Mouse (Mus musculus): ENCODE measurements around the gene Tac2.

Gene Tac2

GRCm38 (mm10) chr10:127725136-127725535 is 858 bp downstream of the Tac2 start:
- no peak for DNase-seq (ENCODE audit: inconsistent ontology term)

GRCm38 (mm10) chr10:127728437-127728836 is 4.2 kb downstream of the Tac2 start:
- no peak for DNase-seq (ENCODE audit: inconsistent ontology term)

- no peak for DNase-seq (ENCODE audit: inconsistent ontology term)
Measured at GRCm38 (mm10) chr10:127730285-127730932, 6.1 kb downstream of the Tac2 start.

- no peak for DNase-seq (ENCODE audit: inconsistent ontology term)
Measured at GRCm38 (mm10) chr10:127730933-127731310, 6.6 kb downstream of the Tac2 start.

GRCm38 (mm10) chr10:127731397-127731796 is 7.1 kb downstream of the Tac2 start:
- DNase-seq (ENCODE audit: inconsistent ontology term), result no peak

- peak; percentile 26 for DNase-seq (ENCODE audit: inconsistent ontology term)
Measured at GRCm38 (mm10) chr10:127734434-127734833, 10.2 kb downstream of the Tac2 start.

- no peak for DNase-seq (ENCODE audit: inconsistent ontology term)
Measured at GRCm38 (mm10) chr10:127736266-127736665, 12.0 kb downstream of the Tac2 start.

- DNase-seq (ENCODE audit: inconsistent ontology term), result no peak
Measured at GRCm38 (mm10) chr10:127736916-127737315, 12.6 kb downstream of the Tac2 start.

GRCm38 (mm10) chr10:127737552-127737951 is 13.3 kb downstream of the Tac2 start:
- no peak for DNase-seq (ENCODE audit: inconsistent ontology term)

GRCm38 (mm10) chr10:127738151-127738882 is 14.0 kb downstream of the Tac2 start:
- no peak for DNase-seq (ENCODE audit: inconsistent ontology term)

- peak; percentile 87 for DNase-seq (ENCODE audit: inconsistent ontology term)
Measured at GRCm38 (mm10) chr10:127739083-127739660, 14.9 kb downstream of the Tac2 start, which contains the start of gene Zbtb39. Gene Zbtb39 (plus strand): TSS chr10:127739538.

- DNase-seq (ENCODE audit: inconsistent ontology term), result peak; percentile 59
Measured at GRCm38 (mm10) chr10:127739661-127740161, 15.4 kb downstream of the Tac2 start.

- DNase-seq (ENCODE audit: inconsistent ontology term), result peak; percentile 27
Measured at GRCm38 (mm10) chr10:127744661-127745060, 20.4 kb downstream of the Tac2 start.

GRCm38 (mm10) chr10:127745886-127746285 is 21.6 kb downstream of the Tac2 start:
- no peak for DNase-seq (ENCODE audit: inconsistent ontology term)

- DNase-seq (ENCODE audit: inconsistent ontology term), result no peak
Measured at GRCm38 (mm10) chr10:127747254-127747653, 23.0 kb downstream of the Tac2 start.

- DNase-seq (ENCODE audit: inconsistent ontology term), result no peak
Measured at GRCm38 (mm10) chr10:127748847-127749612, 24.8 kb downstream of the Tac2 start.

- DNase-seq (ENCODE audit: inconsistent ontology term), result no peak
Measured at GRCm38 (mm10) chr10:127750136-127750777, 26.0 kb downstream of the Tac2 start.

- no peak for DNase-seq (ENCODE audit: inconsistent ontology term)
Measured at GRCm38 (mm10) chr10:127751548-127751947, 27.3 kb downstream of the Tac2 start, which contains the start of gene Gpr182. Gene Gpr182 (minus strand): TSS chr10:127751732.

- DNase-seq (ENCODE audit: inconsistent ontology term), result no peak
Measured at GRCm38 (mm10) chr10:127754566-127755166, 30.4 kb downstream of the Tac2 start.

- DNase-seq (ENCODE audit: inconsistent ontology term), result no peak
Measured at GRCm38 (mm10) chr10:127755246-127755645, 31.0 kb downstream of the Tac2 start.

Data from Muller cell, postnatal 12 days (primary cell).